Mouse (Mus musculus) megakaryocyte progenitor cell, adult 5-6 weeks (primary cell): ENCODE results near the gene Stat5b. TPM values are rescaled to one million over a fixed set of nuclear protein-coding genes. Genes with fewer than 3 reads are reported as not detected.

Experiments used
- ATAC-seq: replicated peaks from 2 replicates; pipeline ENCODE4 v1.8.0; 2016; ENCODE audit warnings: mild to moderate bottlenecking, moderate TSS enrichment, inconsistent platforms; ENCODE audit not compliant: poor library complexity
- total RNA-seq, 2 experiments: library from RNA; stranded (forward) in 1 of 2; stranded (reverse) in 1 of 2; fragments of 157-497, 149-512 nt in 1 of 2; fragments of 200-1000 nt in 1 of 2; gene quantifications; 2 replicates each; pipeline versions ENCODE4 v1.2.3 to v1.2.4; 2015 to 2017

The Stat5b gene
- total RNA-seq, 2 experiments from 2014 or later, result 29.4 to 32.2 TPM

DNA sequence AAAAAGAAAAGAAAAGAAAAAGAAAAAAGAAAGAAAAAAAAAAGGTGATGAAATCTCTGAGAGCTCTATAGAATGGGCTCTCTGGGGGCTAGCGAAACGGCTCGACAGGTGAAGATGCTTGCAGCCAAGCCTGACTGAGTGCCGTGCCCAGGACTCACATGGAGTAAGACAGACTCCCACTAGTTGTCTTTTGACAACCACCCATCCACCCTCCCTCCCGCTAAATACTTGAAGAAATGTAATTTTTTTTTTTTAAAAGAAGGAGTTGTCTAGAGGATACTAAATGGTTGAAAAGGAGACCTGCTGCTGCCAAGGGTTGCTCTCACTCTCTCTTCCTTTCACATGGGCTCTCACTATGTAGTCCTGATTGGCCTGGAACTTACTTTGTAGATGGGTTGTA lies 111.8 kb downstream of the Stat5b start:
- no peak for ATAC-seq

DNA sequence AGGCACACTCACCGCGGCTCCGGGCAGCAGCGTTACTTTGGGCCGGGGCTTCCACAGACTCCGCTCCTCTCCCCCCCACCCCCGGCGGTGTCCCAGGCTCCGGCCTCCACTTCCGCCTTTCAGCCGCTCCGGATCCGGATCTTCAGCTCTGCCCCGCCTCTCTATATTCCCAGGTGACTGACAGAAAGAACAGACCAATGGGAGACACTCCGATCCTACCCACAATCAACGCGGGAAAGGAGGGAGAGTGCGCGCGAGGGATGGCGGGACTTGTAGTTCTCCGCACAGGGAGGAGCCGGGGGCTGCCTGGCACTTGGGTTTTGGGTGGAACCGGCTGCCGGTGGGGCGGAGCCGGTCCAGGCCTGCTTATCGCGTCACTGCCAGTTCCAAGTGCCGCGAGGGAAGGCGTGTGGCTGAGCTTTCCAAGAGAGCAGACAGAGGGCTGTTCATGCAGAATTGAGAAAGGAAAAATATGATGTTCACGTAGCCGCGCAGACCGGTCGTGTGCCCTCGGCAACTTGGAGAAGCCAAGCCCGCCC lies 112.4 kb downstream of the Stat5b start, which contains the start of gene Rab5c:
Gene Rab5c, minus strand, starts transcription at position 150 of the 539 bp plus-strand sequence.
- peak; percentile 92 for ATAC-seq

DNA sequence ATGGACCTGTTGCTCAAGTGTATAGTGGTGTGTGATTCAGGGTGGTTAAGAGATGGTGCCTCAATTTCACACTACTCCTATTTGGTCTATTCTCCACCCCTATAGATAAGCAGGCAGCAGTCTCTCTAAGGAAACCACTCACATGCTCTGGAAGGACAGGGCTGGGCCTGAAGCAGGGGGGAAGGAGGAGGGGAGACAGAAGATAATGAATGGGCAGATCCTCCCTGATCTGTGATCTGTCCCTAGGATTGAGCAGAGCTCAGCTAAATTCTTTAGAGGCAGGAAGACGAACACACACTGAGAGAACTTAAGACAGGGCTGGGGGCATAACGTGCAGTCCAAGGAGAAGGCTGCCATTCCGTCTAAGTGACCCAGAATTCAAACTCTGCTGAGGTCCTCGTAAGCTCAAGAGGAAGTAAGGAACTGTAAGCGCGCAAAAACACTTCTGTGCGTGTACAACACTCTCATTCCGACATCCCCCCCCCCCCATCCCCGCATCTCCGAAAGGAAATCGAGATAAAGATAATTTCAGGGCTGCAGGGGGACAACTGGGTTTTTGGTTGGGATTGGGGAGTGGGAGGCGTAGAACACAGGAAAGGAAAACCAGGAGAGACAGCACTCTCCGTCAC lies 113.3 kb downstream of the Stat5b start:
- peak; percentile 64 for ATAC-seq

DNA sequence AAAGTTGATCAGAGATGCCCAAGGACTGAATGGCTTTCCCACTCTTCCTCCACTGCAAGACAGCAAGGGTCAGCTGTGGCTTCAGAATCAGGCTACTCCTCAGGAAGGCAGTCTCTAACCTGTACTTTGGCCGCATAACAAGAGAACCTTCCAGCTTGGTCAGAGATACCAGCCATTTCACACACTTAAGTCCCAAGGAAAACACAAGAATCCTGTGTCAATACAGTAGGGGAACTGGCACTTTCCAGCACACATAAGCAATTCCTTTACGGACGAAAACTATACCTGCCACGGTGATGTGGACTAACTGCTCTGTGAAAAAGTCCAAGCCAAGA lies 113.8 kb downstream of the Stat5b start:
- no peak for ATAC-seq

DNA sequence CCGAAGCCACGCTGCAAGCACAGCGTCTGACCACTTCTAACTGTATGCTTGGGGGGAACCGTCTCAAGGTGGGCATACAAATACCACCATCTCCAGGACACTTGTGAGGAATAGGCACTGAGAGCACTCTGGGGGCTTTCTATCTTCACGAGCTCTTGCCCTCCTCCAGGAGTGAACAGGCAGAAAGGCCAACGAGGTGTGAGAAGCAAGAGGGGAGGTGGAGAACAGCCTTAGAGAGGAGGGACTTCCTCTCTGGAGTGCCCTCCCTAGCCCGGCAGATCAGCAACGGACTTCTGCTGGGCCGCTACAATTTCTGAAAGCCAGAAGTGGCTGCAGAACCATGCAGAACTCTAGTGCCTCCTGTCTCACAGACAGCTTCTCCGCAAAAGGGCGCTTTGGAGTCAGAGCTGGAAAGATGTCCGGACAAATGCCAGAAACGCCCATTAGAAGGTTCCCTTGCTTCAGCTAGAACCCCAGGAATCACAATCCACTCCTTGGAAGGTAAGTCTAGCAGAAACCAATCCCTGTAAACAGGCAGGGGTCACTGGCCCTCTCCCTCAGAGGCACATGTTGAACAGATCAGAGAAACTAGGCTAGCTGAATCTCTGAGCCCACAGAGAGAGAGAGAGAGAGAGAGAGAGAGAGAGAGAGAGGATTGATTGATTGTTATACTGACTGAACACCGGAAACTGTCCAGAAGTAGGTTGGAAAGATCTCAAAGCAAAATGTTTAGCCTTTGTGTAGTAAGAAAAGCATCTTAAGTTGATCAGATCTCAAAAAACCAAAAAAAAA lies 114.4 kb downstream of the Stat5b start:
- ATAC-seq, result no peak

DNA sequence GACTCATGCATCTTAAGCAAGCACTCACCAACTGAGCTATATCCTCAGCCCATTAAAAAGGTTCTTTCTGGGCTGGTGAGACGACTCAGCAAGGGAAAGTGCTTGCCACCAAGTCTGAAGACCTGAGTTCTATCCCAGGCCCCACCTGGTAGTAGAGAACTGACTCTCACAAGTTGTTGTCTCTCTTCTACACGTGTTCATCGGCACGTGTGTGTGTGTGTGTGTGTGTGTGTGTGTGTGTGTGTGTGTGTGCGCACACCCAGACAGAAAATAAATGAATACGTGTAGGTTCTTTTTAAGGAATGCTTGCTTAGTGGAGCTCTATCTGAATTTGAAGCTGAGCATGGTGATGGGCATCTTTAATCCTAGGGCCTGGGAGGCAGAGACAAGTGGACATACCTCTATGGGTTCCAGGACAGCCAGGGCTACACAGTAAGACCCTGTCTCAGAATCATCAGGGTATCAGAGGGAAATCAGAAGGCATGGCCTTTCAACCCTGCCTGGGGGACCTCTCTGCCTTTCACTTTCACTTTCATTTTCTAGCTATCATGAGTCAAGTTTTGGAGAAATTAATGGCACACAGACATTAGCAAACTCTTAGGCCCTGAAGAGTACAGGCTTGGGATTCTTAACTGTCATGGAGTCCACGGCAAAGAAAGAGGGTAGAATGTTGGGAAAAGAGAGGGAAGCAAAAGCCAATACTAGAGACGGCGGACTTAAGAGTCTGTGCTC lies 115.2 kb downstream of the Stat5b start:
- no peak for ATAC-seq

Other genes with a start within 250 kb of the Stat5b start
- 17.0 and 22.2 TPM in 2 replicates for gene Nkiras2, start 231.5 kb downstream of the Stat5b start, total RNA-seq (2015)
- 9.9 and 16.6 TPM in 2 replicates for gene Nkiras2, start 231.5 kb downstream of the Stat5b start, total RNA-seq (2017)
- 81.2 and 93.3 TPM in 2 replicates for gene Dnajc7, start 230.6 kb downstream of the Stat5b start, total RNA-seq (2015)
- gene Dnajc7, start 230.6 kb downstream of the Stat5b start, total RNA-seq (2017), result 102 and 136 TPM in 2 replicates
- gene Zfp385c, start 158.3 kb downstream of the Stat5b start, total RNA-seq (2015), result not detected in 2 replicates
- not detected in 2 replicates for gene Zfp385c, start 158.3 kb downstream of the Stat5b start, total RNA-seq (2017)
- gene Dhx58, start 146.5 kb downstream of the Stat5b start, total RNA-seq (2015), result 10.4 and 11.1 TPM in 2 replicates
- 11.5 and 13.6 TPM in 2 replicates for gene Dhx58, start 146.5 kb downstream of the Stat5b start, total RNA-seq (2017)
- 31.7 and 40.1 TPM in 2 replicates for gene Kat2a, start 138.3 kb downstream of the Stat5b start, total RNA-seq (2015)
- 28.9 and 30.4 TPM in 2 replicates for gene Kat2a, start 138.3 kb downstream of the Stat5b start, total RNA-seq (2017)
- not detected in 2 replicates for gene Hspb9, start 136.9 kb downstream of the Stat5b start, total RNA-seq (2015)
- gene Hspb9, start 136.9 kb downstream of the Stat5b start, total RNA-seq (2017), result 0.37 and 0.47 TPM in 2 replicates
- gene Rab5c, start 112.5 kb downstream of the Stat5b start, total RNA-seq (2015), result 129 and 135 TPM in 2 replicates
- 101 and 105 TPM in 2 replicates for gene Rab5c, start 112.5 kb downstream of the Stat5b start, total RNA-seq (2017)
- 0.24 TPM in 1 of 2 replicates, not detected in the other for gene Kcnh4, start 90.8 kb downstream of the Stat5b start, total RNA-seq (2015)
- not detected in 2 replicates for gene Kcnh4, start 90.8 kb downstream of the Stat5b start, total RNA-seq (2017)
- gene Hcrt, start 87.8 kb downstream of the Stat5b start, total RNA-seq (2015), result not detected in 2 replicates
- not detected in 2 replicates for gene Hcrt, start 87.8 kb downstream of the Stat5b start, total RNA-seq (2017)
- gene Ghdc, start 79.8 kb downstream of the Stat5b start, total RNA-seq (2015), result 1.8 and 3.1 TPM in 2 replicates
- 1.4 and 1.6 TPM in 2 replicates for gene Ghdc, start 79.8 kb downstream of the Stat5b start, total RNA-seq (2017)
- 25.3 and 31.0 TPM in 2 replicates for gene Stat5a, start 8.6 kb upstream of the Stat5b start, total RNA-seq (2015)
- 31.5 and 32.4 TPM in 2 replicates for gene Stat5a, start 8.6 kb upstream of the Stat5b start, total RNA-seq (2017)
- gene Stat3, start 88.8 kb upstream of the Stat5b start, total RNA-seq (2015), result 38.3 and 38.6 TPM in 2 replicates
- gene Stat3, start 88.8 kb upstream of the Stat5b start, total RNA-seq (2017), result 78.6 and 85.3 TPM in 2 replicates
- gene Cavin1, start 120.2 kb upstream of the Stat5b start, total RNA-seq (2015), result 0.51 and 1.7 TPM in 2 replicates
- gene Cavin1, start 120.2 kb upstream of the Stat5b start, total RNA-seq (2017), result 1.4 and 2.5 TPM in 2 replicates
- gene Atp6v0a1, start 158.7 kb upstream of the Stat5b start, total RNA-seq (2015), result 21.4 and 35.3 TPM in 2 replicates
- 38.1 and 50.1 TPM in 2 replicates for gene Atp6v0a1, start 158.7 kb upstream of the Stat5b start, total RNA-seq (2017)
- 6.0 and 8.4 TPM in 2 replicates for gene Naglu, start 219.3 kb upstream of the Stat5b start, total RNA-seq (2015)
- gene Naglu, start 219.3 kb upstream of the Stat5b start, total RNA-seq (2017), result 9.9 and 12.0 TPM in 2 replicates
- 6.0 and 9.8 TPM in 2 replicates for gene Hsd17b1, start 227.7 kb upstream of the Stat5b start, total RNA-seq (2015)
- gene Hsd17b1, start 227.7 kb upstream of the Stat5b start, total RNA-seq (2017), result 3.2 and 5.2 TPM in 2 replicates
- 19.8 and 28.1 TPM in 2 replicates for gene Coasy, start 231.8 kb upstream of the Stat5b start, total RNA-seq (2015)
- 28.0 and 31.7 TPM in 2 replicates for gene Coasy, start 231.8 kb upstream of the Stat5b start, total RNA-seq (2017)
- 76.4 and 83.6 TPM in 2 replicates for gene Mlx, start 236.6 kb upstream of the Stat5b start, total RNA-seq (2015)
- gene Mlx, start 236.6 kb upstream of the Stat5b start, total RNA-seq (2017), result 84.7 and 90.0 TPM in 2 replicates
- 32.7 and 40.2 TPM in 2 replicates for gene Psmc3ip, start 244.7 kb upstream of the Stat5b start, total RNA-seq (2015)
- 58.6 and 67.8 TPM in 2 replicates for gene Psmc3ip, start 244.7 kb upstream of the Stat5b start, total RNA-seq (2017)